Mouse (Mus musculus): ENCODE data around the gene Aagab. TPM values are rescaled to one million over a fixed set of nuclear protein-coding genes. Genes with fewer than 3 reads are reported as not detected.
A peak's percentile ranks its signal among the peaks of the same experiment; 100 is the strongest.

Aagab gene
- polyA plus RNA-seq, 1 experiment: 18.6 TPM

- peaks cover 24% of the 10 kb centered on the region for H3K4me1 ChIP-seq (ENCODE audit: control insufficient read depth, insufficient read depth, insufficient read length, low read length)
- no peak overlapping the region for H3K4me3 ChIP-seq (ENCODE audit: low read depth, low read length)
- H3K27ac ChIP-seq (ENCODE audit: insufficient read depth, low read depth, low read length): no peak overlapping the region
- no peaks in the 10 kb centered on the region for H3K27me3 ChIP-seq (ENCODE audit: control insufficient read depth, insufficient read depth, low read length)
- 65% methylated on average over 5 of the region's 5 CpGs for WGBS
- no peak for TF ChIP-seq CTCF (IDR thresholded peaks at IDR 0.05; ENCODE audit: extremely low read depth, insufficient read length, insufficient replicate concordance, low read depth, low read length)
- no peak for TF ChIP-seq POLR2A (IDR thresholded peaks at IDR 0.05; ENCODE audit: low read depth, low read length)
- H3K36me3 ChIP-seq (ENCODE audit: control insufficient read depth, insufficient read depth, low read length): peaks cover 4% of the 10 kb centered on the region; the same call in 1 of the 2 replicates
Measured at GRCm38 (mm10) chr9:63611967-63612366, 9.5 kb downstream of the Aagab start.

GRCm38 (mm10) chr9:63612565-63613515, 10.4 kb downstream of the Aagab start:
- Histone ChIP-seq H3K36me3 (ENCODE audit: control insufficient read depth, insufficient read depth, low read length) (peaks cover 11% of the 10 kb centered on the region), H3K27ac (ENCODE audit: insufficient read depth, low read depth, low read length) (peak overlapping the region; percentile 86), H3K4me1 (ENCODE audit: control insufficient read depth, insufficient read depth, insufficient read length, low read length) (peaks cover 24% of the 10 kb centered on the region), H3K27me3 (ENCODE audit: control insufficient read depth, insufficient read depth, low read length) (no peaks in the 10 kb centered on the region), H3K4me3 (ENCODE audit: low read depth, low read length) (no peak overlapping the region)
- 29% methylated on average over 16 of the region's 16 CpGs for WGBS
- TF ChIP-seq CTCF (IDR thresholded peaks at IDR 0.05; ENCODE audit: extremely low read depth, insufficient read length, insufficient replicate concordance, low read depth, low read length) (peak; percentile 26; the same call in 1 of the 2 replicates), POLR2A (IDR thresholded peaks at IDR 0.05; ENCODE audit: low read depth, low read length) (no peak)

GRCm38 (mm10) chr9:63613569-63613968, 11.1 kb downstream of the Aagab start:
- no peak overlapping the region for H3K4me3 ChIP-seq (ENCODE audit: low read depth, low read length)

GRCm38 (mm10) chr9:63614018-63614985, 11.8 kb downstream of the Aagab start:
- TF ChIP-seq POLR2A (IDR thresholded peaks at IDR 0.05; ENCODE audit: low read depth, low read length) (no peak), CTCF (IDR thresholded peaks at IDR 0.05; ENCODE audit: extremely low read depth, insufficient read length, insufficient replicate concordance, low read depth, low read length) (no peak)
- no peaks in the 10 kb centered on the region for H3K27me3 ChIP-seq (ENCODE audit: control insufficient read depth, insufficient read depth, low read length)
- peaks cover 12% of the 10 kb centered on the region for H3K36me3 ChIP-seq (ENCODE audit: control insufficient read depth, insufficient read depth, low read length)
- peaks cover 24% of the 10 kb centered on the region for H3K4me1 ChIP-seq (ENCODE audit: control insufficient read depth, insufficient read depth, insufficient read length, low read length)
- WGBS: 23% methylated on average over 11 of the region's 11 CpGs
- peak overlapping the region; percentile 48 for H3K4me3 ChIP-seq (ENCODE audit: low read depth, low read length)
- peak overlapping the region; percentile 93 for H3K27ac ChIP-seq (ENCODE audit: insufficient read depth, low read depth, low read length)

More at GRCm38 (mm10) chr9:63613569-63613968, 11.1 kb downstream of the Aagab start:
- no peaks in the 10 kb centered on the region for H3K27me3 ChIP-seq (ENCODE audit: control insufficient read depth, insufficient read depth, low read length)
- peaks cover 12% of the 10 kb centered on the region for H3K36me3 ChIP-seq (ENCODE audit: control insufficient read depth, insufficient read depth, low read length)
- no peak for TF ChIP-seq POLR2A (IDR thresholded peaks at IDR 0.05; ENCODE audit: low read depth, low read length)
- no peak for TF ChIP-seq CTCF (IDR thresholded peaks at IDR 0.05; ENCODE audit: extremely low read depth, insufficient read length, insufficient replicate concordance, low read depth, low read length)
- H3K4me1 ChIP-seq (ENCODE audit: control insufficient read depth, insufficient read depth, insufficient read length, low read length): peaks cover 24% of the 10 kb centered on the region
- peak overlapping the region; percentile 93 for H3K27ac ChIP-seq (ENCODE audit: insufficient read depth, low read depth, low read length)
- 7% methylated on average over 1 of the region's 1 CpGs for WGBS

GRCm38 (mm10) chr9:63617967-63618366, 15.5 kb downstream of the Aagab start:
- peaks cover 32% of the 10 kb centered on the region for H3K36me3 ChIP-seq (ENCODE audit: control insufficient read depth, insufficient read depth, low read length)
- 86% methylated on average over 2 of the region's 2 CpGs for WGBS
- no peaks in the 10 kb centered on the region for H3K27me3 ChIP-seq (ENCODE audit: control insufficient read depth, insufficient read depth, low read length)
- no peak overlapping the region for H3K4me3 ChIP-seq (ENCODE audit: low read depth, low read length)
- no peak overlapping the region for H3K27ac ChIP-seq (ENCODE audit: insufficient read depth, low read depth, low read length)
- peaks cover 15% of the 10 kb centered on the region for H3K4me1 ChIP-seq (ENCODE audit: control insufficient read depth, insufficient read depth, insufficient read length, low read length)
- no peak for TF ChIP-seq CTCF (IDR thresholded peaks at IDR 0.05; ENCODE audit: extremely low read depth, insufficient read length, insufficient replicate concordance, low read depth, low read length)
- TF ChIP-seq POLR2A (IDR thresholded peaks at IDR 0.05; ENCODE audit: low read depth, low read length): no peak

GRCm38 (mm10) chr9:63623895-63624569, 21.6 kb downstream of the Aagab start:
- Histone ChIP-seq H3K27me3 (ENCODE audit: control insufficient read depth, insufficient read depth, low read length) (no peaks in the 10 kb centered on the region), H3K36me3 (ENCODE audit: control insufficient read depth, insufficient read depth, low read length) (peaks cover 41% of the 10 kb centered on the region), H3K4me3 (ENCODE audit: low read depth, low read length) (no peak overlapping the region), H3K4me1 (ENCODE audit: control insufficient read depth, insufficient read depth, insufficient read length, low read length) (no peaks in the 10 kb centered on the region), H3K27ac (ENCODE audit: insufficient read depth, low read depth, low read length) (no peak overlapping the region)
- 88% methylated on average over 15 of the region's 15 CpGs for WGBS
- TF ChIP-seq CTCF (IDR thresholded peaks at IDR 0.05; ENCODE audit: extremely low read depth, insufficient read length, insufficient replicate concordance, low read depth, low read length): no peak
- TF ChIP-seq POLR2A (IDR thresholded peaks at IDR 0.05; ENCODE audit: low read depth, low read length): no peak

All from small intestine, adult 2 months (tissue).